Mouse (Mus musculus): ENCODE data around the gene Caln1.

GRCm38 (mm10) chr5:130520527-130520926 lies 151.3 kb downstream of the Caln1 start:
- TF ChIP-seq CTCF (IDR thresholded peaks at IDR 0.05; ENCODE audit: borderline replicate concordance, extremely low read depth, insufficient read depth, insufficient read length): peak; percentile 36; the same call in 1 of the 2 replicates
- TF ChIP-seq POLR2A (IDR thresholded peaks at IDR 0.05; ENCODE audit: borderline replicate concordance, extremely low read depth, insufficient read depth, insufficient read length, poor library complexity, severe bottlenecking): no peak
